Mouse (Mus musculus) cerebellum, adult 2 months (tissue): ENCODE results near the gene Tnik.

Experiments
- CTCF ChIP-seq: fragments of 200-500 bp; IDR thresholded peaks from 2 replicates; pipeline ENCODE4 v1.5.1; 2011; ENCODE audit warnings: low read depth, mild to moderate bottlenecking, control low read depth, low read length, moderate library complexity, borderline replicate concordance; ENCODE audit not compliant: insufficient read depth
- POLR2A ChIP-seq: fragments of 200-500 bp; IDR thresholded peaks from 2 replicates; pipeline ENCODE4 v1.6.1; 2011; ENCODE audit warnings: low read length, control low read depth, borderline replicate concordance; ENCODE audit not compliant: insufficient read depth

- no peak for TF ChIP-seq CTCF
- no peak for TF ChIP-seq POLR2A
Measured at GRCm38 (mm10) chr3:28420194-28420593, 157.2 kb downstream of the Tnik start.
